Mouse (Mus musculus) common myeloid progenitor, adult 5-6 weeks (primary cell): ENCODE results near the gene Wfdc3. TPM values are rescaled to one million over a fixed set of nuclear protein-coding genes. Genes with fewer than 3 reads are reported as not detected.

Experiments used
- ATAC-seq: replicated peaks from 2 replicates; pipeline ENCODE4 v1.8.0; 2016; ENCODE audit warnings: low read depth, mild to moderate bottlenecking, moderate TSS enrichment, inconsistent platforms; ENCODE audit not compliant: poor library complexity, severe bottlenecking
- total RNA-seq: library from RNA; stranded (forward); fragments of 200-1000, 187-1606 nt; gene quantifications from 2 replicates; pipeline ENCODE4 v1.2.3, GENCODE M21; 2017

The Wfdc3 gene
- total RNA-seq, 1 experiment from 2014 or later: 1.1 TPM

DNA sequence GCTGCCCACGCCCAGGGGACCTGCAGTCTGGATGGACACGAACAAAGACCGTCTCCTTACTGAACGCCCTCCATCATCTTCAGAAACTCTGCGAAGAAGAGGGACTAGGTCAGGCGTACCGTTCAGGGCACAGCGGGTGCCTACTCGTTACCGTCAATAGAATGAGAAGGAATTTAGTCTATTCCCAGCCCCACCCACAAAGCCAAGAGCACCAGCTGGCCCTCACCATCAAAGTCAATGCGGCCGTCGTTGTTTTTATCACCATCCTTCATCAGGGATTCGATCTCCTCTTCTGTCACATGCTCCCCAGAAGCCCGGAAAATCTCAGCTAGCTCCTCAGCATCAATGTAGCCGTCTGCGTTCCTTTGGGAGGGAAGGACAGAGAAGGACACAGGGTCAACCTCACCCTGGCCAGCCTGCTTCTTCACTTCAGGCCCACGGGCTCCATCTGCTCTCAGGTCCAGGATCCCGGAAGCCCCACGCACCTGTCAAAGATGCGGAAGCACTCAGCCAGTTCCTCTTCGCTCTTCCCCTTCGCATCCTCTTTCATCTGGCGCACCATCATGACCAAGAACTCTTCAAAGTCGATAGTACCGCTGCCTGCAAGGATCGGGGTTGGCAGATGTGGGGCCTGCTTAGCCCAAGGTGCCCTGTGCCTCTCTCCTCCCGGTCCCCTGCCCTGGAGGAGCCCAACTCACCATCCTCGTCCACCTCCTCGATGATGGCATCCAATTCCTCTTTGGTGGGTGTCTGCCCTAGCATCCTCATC lies 31.7 kb upstream of the Wfdc3 start:
- no peak for ATAC-seq

DNA sequence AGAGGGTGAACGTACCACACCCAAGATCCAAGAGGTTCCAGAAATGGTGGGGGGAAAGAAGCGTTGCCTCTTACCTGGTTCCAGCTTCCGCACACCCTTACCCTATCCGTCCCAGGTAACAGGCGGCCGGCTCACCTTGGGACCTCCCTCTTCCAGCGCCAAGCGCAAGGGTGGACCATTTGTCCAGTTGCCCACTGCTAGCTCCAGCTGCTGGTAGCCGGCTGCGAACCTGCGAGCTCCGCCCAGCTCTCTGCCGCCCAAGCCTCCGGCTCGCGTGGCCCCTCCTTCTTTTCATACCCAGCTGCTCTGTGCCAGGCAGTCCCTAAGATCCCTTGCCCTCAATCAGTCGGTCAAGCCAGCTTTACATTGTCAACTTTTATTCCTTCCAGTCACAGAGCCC lies 31.1 kb upstream of the Wfdc3 start:
- ATAC-seq: no peak

DNA sequence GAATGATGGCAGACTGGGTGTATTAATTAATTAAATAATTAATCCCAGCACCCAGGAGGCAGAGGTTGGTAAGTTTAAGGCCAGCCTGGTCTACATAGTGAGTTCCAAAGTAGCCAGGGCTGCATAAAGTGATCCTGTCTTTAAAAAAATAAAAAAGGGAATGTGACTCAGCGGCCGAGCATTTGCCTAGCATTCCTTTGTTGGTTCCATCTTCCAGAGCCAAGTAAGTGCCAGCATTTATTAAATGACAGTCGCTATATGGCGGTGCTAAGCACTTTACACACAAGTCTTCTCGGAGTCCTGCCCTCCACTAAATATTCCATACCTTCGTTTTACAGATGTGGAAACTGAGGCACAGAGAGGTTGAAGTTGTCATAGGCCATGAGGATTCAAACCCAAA lies 30.4 kb upstream of the Wfdc3 start:
- no peak for ATAC-seq

DNA sequence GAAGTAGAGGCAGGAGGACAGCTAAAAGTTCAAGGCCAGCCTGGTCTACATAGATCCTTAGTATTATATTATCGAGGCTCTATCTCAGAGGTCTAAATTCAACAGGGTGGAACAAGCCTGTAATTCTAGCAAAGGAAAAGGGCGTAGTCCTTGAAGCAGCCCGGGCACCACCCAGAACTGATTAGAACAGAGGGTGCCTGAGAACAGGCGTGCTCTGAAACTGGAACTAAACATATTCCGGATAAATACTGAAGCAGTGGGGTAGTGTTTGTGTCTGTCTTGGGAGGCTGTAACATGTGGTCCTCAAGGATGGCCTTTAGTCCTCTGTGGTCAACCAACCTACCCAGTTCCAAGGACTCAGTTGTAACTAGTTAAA lies 28.2 kb upstream of the Wfdc3 start:
- ATAC-seq: no peak

DNA sequence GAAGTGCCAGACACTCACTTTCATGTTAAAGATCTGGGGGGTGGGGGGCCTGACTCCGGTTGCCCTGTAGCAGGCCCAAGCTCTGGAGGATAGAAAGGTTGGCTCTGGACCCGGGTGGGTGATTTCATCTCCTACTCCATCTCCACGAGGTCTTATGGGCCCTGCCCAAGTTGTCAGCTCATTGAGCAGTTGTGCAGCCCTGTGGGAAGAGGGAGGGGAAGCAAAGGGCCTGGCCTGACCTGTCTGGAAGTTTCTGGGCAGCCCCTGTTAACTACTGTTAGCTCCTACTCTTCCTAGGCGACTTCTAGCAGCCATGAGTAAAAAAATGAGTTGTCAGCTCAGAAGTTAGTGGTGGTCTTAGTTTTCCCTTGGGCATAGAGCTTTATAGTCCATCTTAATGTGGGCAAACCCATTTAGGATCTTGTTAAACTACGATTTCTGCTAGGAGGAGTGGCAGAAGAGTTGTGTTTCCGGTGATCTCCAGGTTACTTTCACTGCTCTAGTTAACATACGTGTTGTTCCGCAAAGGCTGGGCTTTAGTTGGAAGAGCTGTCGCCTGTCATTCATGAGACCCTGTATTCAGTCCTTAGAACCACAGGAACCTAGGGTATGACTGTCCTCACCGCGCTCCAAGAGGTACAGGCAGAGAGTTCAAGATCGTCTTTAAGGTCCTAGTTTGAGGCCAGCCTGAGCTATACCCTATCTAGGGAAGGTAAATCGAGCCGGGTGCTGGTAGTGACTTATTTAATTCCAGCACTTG lies 27.7 kb upstream of the Wfdc3 start:
- ATAC-seq: no peak

DNA sequence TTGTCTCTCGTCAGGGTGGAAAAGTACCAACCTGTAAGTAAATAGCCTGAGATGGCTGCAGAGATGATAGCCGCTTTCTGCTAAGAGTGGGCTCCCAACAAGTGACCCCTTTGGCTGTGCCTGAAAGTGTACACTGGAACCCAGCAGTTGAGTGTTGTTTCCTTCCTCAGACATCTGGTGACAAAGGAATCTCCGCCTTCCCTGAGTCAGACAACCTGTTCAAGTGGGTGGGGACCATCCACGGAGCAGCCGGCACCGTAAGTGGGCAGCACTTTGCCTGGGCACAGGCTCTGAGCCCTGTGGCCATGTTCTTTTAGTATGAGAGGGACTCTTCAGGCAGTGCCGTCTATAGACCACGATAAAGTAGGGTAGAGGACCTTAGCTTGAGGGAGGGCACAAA lies 25.4 kb upstream of the Wfdc3 start:
- ATAC-seq: no peak

DNA sequence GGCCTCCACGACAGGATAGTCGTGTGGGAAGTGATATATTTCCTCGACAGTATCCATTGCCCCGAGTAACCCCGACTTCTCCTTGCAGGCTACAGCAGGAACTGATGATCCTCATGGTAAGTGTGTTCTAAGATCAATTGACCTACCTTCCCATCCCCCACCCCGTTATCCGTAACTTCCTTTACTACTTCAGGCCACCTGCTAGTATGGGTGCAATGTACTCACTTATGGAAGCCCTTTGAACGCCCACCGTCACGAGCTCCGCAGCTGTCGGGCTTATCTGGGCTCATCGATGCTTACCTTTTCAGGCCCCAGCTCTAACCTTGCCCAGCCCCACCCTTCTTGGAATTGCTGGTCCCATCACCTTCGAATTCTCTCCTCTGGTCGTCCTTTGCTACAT lies 24.5 kb upstream of the Wfdc3 start:
- no peak for ATAC-seq

DNA sequence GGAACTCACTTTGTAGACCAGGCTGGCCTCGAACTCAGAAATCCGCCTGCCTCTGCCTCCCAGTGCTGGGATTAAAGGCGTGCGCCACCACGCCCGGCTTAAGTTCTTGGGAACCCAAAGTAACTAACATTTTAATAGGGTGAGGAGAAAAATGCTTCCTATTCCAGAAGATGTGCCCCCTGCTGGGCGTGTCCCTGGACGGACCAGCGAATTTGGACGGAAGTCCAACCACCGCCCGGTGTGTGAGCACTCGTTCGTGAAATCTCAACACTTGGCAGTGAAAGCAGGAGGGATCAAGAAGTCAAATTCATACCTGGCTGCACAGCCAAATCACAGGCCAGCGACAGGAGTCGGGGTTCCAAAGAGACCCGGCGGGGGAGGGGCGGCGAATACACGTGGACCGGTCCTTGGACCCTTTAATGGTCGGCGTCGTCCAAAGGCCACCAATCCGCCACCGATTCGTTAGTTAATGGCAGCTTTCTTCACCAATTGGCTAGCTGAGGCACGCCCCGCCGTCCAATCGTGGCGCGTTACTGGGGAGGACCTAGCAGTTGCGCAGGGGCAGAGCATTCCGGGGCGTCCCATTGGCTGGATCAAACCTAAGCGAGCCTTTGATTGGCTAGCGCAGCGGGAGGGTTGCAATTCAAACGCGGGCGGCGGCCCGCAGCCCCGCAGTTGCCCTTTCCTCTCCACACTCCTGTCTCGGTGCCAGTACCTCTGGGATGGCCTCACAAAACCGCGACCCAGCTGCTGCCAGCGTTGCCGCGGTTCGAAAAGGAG lies 23.7 kb upstream of the Wfdc3 start, which contains the start of gene Ube2c:
TSS of gene Ube2c (plus strand) at position 641 of the 780 bp plus-strand sequence.
- ATAC-seq: peak; percentile 99

DNA sequence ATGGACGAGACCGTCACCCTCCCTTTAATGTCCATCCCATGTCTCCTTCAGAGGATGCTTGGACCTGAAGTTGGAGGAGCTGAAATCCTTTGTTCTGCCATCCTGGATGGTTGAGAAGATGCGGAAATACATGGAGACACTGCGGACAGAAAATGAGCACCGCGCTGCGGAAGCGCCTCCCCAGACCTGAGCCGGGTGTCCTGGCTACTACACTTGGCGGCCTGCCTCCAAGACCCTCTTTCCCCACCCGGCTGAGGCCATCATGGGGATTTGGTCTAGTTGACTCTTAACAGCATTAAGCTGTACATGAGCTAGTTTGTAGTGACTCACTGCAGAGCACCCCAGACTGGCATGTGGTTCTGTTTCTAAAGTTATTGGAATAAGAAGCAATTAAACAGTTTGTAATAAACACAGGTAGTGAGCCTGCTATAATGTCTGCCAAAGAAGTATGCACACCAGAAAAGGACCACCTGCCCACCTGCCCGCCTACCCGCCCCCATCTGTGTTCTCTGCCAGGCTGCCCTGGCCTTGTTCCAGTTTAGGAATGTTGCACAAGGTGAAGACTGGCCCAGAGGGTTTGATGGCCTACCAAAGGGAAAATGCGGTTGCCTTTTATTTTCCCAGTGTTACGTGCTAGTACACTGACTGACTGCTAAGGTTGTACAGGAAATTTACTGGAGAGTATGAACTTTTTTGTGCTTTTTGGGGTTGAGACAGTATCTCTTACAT lies 22.2 kb upstream of the Wfdc3 start:
- ATAC-seq: no peak

DNA sequence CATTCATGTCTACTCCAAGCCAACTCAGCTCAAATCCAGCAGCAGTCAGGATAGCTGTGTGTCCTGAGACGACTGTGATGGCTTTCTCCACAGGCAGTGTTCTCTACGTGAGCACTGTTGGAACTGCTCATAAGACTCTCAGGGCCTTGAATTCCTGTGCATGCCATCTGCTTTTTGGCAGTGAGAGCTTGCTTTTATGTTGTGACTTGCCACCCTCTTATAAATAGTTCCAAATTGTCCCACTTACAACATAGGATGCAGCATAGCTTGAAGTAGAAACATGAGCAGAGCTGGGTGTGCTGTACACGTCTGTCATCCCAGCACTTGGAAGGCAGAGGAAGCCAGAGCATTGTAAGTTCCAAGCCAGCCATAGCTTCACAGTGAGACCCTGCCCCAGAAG lies 20.1 kb upstream of the Wfdc3 start:
- ATAC-seq: no peak

DNA sequence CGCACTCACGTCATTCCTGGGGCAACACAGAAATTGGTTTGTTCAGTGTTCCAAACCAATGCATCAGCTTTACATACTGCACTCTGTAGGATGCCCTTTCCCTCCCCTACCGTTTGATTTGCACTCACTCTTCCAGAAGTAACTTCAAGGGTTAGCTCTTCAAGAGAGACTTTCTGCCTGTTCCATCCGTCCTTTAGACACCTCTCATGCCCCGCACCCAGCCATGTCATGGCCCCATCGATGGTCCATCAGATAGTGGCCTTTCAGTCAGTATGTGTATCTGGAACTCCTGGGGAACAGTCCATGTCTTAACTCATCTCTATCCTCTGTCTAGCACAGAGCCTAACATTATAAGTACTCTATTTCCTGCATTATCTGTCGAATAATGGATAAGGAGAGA lies 16.9 kb upstream of the Wfdc3 start:
- no peak for ATAC-seq

DNA sequence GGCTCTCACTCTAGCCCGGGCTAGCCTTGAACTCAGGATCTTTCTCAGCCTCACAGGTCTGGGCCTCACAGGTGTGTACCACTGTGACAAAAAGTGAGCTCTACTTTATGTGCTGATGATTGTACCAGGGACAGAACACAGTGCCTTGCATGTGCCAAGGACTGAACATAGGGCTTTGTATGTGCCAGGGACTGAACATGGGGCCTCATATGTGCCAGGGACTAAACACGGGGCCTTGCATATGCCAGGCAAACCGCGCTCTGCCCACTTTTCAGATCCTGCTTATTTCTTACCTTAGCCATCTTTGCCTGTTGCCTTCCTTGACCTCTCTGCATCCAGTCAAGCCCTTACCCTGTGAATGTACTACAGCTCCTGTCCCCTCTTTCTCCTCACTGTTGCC lies 16.2 kb upstream of the Wfdc3 start:
- no peak for ATAC-seq

DNA sequence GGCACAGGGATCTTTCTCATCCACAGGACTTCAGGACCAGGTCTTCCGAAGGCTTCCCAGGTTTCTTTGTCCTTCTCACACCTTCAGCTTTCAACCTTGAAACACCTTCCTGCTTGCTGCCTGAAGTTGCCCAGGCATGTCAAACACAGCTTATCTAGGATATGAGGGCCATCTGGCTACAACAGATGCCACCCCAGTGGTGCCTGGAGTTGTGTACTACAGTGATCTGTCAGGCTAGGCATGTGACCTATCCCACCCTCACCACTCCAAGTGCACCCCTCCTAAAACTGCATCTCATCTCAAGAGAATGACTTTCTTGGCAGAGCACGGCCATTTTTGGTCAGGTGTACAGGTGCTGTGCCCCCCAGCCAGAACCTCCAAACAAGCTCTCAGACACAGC lies 15.8 kb upstream of the Wfdc3 start:
- peak; percentile 53; the same call in 1 of the 2 replicates for ATAC-seq

DNA sequence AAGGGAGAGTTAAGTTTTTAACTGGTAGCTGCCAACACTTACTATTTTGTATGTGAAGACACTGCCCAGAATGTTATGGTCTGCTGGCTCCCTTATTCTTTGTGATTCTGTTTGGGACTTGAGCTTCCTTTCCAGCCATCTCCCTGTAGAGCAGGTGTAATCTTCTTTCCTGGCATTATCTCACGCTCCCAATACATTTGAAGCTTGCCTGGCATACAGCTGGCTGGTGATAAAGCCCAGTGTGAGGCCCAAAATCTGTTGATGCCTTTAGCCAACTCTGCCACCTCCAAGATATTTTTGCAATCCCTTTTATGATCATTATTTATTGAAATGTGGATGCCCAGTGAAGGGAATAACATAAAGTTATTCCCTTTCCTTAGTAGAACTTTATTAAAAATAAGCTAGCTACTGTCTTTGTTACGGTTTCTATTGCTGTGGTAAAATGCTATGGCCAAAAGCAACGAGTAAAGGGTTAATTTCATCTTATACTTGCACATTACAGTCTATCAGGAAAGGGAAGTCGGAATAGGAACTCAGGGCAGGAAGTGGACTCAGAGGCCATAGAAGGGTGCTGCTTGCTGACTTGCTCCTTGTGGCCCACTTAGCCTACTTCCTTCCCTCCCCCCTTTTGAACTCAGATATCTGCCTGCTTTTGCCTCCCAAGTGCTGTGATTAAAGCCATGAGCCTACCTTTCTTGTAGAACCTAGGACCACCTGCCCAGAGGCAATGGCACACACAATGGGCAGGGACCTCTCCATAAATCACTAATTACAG lies 14.5 kb upstream of the Wfdc3 start:
- no peak for ATAC-seq

DNA sequence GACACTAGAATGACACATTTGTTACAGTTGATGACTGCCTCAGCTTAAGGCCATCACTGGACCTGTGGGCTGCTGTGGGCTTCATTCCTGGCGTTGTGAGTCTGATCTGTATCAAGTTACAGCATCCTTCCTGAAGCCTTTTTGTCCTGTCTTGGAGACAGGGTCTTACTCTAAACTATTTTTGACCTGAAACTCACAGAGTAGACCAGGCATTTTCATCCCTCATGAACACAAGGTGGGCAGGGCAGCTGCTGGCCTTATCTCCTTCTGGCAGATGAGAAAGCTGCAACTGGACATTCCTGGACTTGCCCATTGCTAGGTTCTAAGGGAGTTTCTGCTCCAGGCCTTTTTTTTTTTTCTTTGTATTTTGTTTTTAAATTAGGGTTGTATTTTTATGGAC lies 13.0 kb upstream of the Wfdc3 start:
- ATAC-seq: no peak

DNA sequence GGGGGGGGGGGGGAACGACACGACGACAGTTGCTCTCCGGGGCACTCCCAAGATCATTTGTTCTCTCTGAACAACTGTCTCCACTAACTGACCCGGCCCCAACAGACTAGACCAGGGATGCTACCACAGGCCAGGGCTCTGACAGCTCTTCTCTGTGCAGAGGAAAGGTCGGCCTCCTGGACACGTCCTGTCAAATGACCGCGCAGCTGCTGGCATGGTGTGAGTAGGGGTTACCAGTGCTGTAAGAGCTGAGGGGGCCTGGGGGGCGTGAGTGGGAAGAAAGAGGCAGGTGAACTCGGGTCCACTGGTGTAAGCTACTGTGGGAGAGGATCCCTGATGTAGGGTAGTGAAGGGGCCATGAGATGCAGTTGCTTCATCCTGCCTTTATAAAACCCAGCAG lies 12.1 kb upstream of the Wfdc3 start:
- ATAC-seq: no peak

DNA sequence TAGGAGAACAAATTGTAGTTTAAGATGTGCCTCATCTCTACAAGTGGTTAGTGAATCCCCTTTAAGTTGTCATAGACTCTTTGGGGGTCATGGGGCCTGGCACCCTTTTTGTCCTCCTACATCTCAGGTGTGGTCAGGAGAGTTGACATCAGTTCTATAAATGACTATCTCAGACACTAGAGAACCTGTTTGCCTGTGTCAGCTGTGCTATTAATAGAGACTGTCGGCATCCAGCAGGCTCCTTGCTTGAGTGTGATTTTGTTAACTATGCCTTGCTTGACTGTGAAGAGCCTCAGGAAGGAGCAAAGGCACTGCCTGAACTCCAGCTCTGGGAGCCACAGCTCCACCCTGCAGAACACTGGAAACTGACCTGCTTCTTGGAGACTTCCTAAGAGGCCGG lies 9.1 kb upstream of the Wfdc3 start:
- no peak for ATAC-seq

DNA sequence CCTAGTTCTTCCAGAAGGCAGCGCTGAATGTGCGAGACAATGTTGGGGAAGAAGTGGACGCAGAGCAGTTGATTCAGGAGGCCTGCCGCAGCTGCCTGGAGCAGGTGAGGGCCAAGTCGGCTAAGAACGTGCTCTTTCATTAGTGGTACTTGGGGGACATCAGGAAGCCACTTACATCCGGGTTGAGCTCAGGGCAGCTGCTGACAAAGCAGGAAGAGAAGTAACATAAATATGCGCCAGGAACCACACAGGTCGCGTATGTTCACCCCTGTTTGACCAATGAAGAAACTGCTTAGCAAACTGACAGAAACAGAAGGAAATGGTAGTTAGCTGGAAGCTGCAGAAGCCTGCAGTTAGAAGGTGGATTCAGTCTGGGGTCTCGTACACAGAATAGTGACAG lies 8.4 kb upstream of the Wfdc3 start:
- peak; percentile 47; the same call in 1 of the 2 replicates for ATAC-seq

DNA sequence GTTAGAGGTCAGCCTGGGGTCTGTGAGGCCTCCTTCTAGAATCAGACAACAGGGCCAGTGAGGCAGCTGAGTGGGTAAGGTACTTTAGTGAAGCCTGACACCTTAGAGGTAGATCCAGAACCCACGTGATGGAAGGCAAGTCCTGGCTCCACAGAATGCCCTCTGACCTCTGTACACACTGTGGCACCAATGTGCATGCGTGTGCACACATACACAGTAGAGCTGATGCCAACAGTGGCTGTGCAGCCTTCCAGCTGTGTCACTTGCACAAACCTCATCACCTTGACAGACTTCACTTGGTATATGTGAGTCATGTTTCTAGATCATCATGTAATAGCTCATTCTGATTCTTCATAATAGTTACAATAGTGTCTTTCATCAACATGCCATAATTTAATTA lies 6.7 kb upstream of the Wfdc3 start:
- no peak for ATAC-seq

DNA sequence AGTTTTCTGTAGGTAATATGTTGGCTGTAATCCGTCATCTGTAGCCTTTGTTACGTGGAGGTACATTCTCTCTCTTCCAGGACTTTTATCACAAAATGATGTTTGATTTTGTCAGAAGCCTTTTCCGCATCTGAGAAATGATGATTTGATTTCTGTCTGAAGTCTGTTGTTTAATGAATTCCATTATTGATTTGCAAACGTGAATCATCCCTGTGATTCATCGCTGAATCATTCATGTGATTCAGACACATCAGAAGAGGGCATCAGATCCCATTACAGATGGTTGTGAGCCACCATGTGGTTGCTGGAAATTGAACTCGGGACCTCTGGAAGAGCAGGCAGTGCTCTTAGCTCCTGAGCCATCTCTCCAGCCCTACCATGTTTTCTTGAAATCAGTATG lies 3.3 kb upstream of the Wfdc3 start:
- ATAC-seq: no peak
